Mouse (Mus musculus) forebrain, embryonic 14.5 days (tissue): ENCODE measurements around the gene Itpr2. TPM values are rescaled to one million over a fixed set of nuclear protein-coding genes. Genes with fewer than 3 reads are reported as not detected.

Experiments used
- polyA plus RNA-seq: library from polyadenylated mRNA; unstranded; fragments of >200 nt; fragmentation: Nextera tagmentation; extraction: Ambion mirVana; gene quantifications from 2 replicates; pipeline ENCODE4 v1.2.1, GENCODE M21; 2014

Gene Itpr2
- polyA plus RNA-seq, 1 experiment from 2014 or later: 2.4 TPM

Other genes starting within 250 kb of the Itpr2 start
- 56.1 TPM in 2 replicates for gene Fgfr1op2, start 75.0 kb upstream of the Itpr2 start, polyA plus RNA-seq
- 52.9 and 62.2 TPM in 2 replicates for gene Ints13, start 75.6 kb upstream of the Itpr2 start, polyA plus RNA-seq
- 117 and 122 TPM in 2 replicates for gene Med21, start 140.3 kb upstream of the Itpr2 start, polyA plus RNA-seq
- 29.5 and 31.1 TPM in 2 replicates for gene Tm7sf3, start 140.6 kb upstream of the Itpr2 start, polyA plus RNA-seq
- 13.5 and 14.9 TPM in 2 replicates for gene Stk38l, start 222.8 kb upstream of the Itpr2 start, polyA plus RNA-seq